Mouse (Mus musculus): ENCODE measurements around the gene Pkd1l2. TPM values are rescaled to one million over a fixed set of nuclear protein-coding genes. Genes with fewer than 3 reads are reported as not detected.

Pkd1l2 gene
- total RNA-seq, 2 experiments from 2014 or later, result 0.10 TPM; not detected in 1

- no peak overlapping the region for H3K27ac ChIP-seq
- no peak overlapping the region for H3K4me3 ChIP-seq
- no peak for DNase-seq (ENCODE audit: low spot score in 2 of 2)
- peak; percentile 35 for TF ChIP-seq CTCF (conservative IDR thresholded peaks at IDR 0.05)
Measured at GRCm38 (mm10) chr8:117049444-117049843, 32.8 kb downstream of the Pkd1l2 start.

DNA sequence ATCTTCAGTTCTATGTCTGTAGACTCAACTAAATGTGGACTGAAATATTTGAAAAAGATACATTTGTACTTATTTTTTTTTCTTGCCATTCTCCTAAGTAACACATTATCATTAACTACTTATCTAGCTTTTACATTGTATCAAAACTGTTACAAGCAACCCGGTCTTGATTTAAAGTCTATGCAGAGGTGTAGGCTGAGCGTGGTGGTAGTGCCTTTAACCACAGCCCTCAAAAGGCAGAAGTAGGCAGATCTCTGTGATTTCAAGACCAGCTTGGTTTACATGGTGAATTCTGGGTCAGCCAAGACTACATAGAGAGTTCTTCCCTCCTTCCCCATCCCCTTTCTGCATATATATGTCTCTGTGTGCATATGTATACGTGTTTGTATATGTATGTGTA is 38.7 kb downstream of the Pkd1l2 start:
- DNase-seq (ENCODE audit: low spot score in 2 of 2), result no peak
- no peak overlapping the region for H3K27ac ChIP-seq
- TF ChIP-seq CTCF (conservative IDR thresholded peaks at IDR 0.05), result no peak
- no peak overlapping the region for H3K4me3 ChIP-seq

- DNase-seq (ENCODE audit: low spot score in 2 of 2), result peak in 1 of 2 experiments; percentile 28
- no peak overlapping the region for H3K27ac ChIP-seq
- H3K4me3 ChIP-seq, result no peak overlapping the region
- no peak for TF ChIP-seq CTCF (conservative IDR thresholded peaks at IDR 0.05)
Measured at GRCm38 (mm10) chr8:117039843-117040242, 42.4 kb downstream of the Pkd1l2 start.

- no peak overlapping the region for H3K27ac ChIP-seq
- H3K4me3 ChIP-seq, result no peak overlapping the region
- no peak for DNase-seq (ENCODE audit: low spot score in 2 of 2)
- TF ChIP-seq CTCF (conservative IDR thresholded peaks at IDR 0.05), result no peak
Measured at GRCm38 (mm10) chr8:117037374-117037935, 44.8 kb downstream of the Pkd1l2 start.

- TF ChIP-seq CTCF (conservative IDR thresholded peaks at IDR 0.05), result no peak
- no peak for DNase-seq (ENCODE audit: low spot score in 2 of 2)
Measured at GRCm38 (mm10) chr8:117033393-117033792, 48.9 kb downstream of the Pkd1l2 start.

DNA sequence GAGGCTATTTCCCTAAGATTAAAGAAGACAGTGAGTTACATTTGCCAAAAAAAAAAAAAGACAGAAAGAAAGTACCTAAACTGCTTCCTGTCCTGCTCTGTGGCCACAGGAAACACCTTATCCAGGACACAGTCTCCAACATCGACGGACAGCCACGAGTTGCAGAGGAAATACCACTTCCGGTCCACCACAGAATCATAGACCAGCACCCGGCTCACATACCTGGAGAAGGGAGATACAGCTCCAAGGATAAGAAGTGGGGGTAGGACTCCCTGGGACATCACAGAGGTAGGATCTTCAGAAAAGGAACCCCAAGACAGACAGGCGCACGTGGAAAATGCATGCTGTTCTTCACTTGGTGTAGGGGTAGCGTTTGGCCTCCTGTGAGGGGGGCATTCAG is 49.6 kb downstream of the Pkd1l2 start:
- H3K4me3 ChIP-seq, result no peak overlapping the region
- no peak for DNase-seq (ENCODE audit: low spot score in 2 of 2)
- TF ChIP-seq CTCF (conservative IDR thresholded peaks at IDR 0.05), result no peak
- H3K27ac ChIP-seq, result no peak overlapping the region

More at GRCm38 (mm10) chr8:117033393-117033792, 48.9 kb downstream of the Pkd1l2 start:
- Histone ChIP-seq H3K4me3 (no peak overlapping the region), H3K27ac (no peak overlapping the region)

GRCm38 (mm10) chr8:117031476-117031875 is 50.8 kb downstream of the Pkd1l2 start:
- TF ChIP-seq CTCF (conservative IDR thresholded peaks at IDR 0.05), result no peak
- no peak overlapping the region for H3K27ac ChIP-seq
- H3K4me3 ChIP-seq, result no peak overlapping the region
- no peak for DNase-seq (ENCODE audit: low spot score in 2 of 2)

DNA sequence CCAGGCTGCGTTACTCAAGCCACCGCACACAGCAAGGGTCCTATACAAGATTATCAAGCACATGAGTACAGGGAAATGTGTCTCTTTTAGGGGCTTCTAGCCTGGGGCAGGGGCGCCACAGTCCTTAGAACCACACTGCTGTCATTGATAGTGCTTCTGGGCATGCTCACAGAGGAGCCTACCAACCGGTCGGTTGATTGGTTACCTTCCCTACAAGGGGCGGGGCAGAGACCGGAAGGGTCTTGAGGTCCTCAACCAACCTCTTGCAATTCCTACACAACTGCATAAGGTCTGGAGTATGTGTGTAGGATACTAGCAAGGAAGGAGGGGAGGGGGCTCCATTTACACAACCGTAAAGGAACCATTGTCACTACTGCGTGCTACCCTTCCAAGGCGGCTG is 53.6 kb downstream of the Pkd1l2 start:
- TF ChIP-seq CTCF (conservative IDR thresholded peaks at IDR 0.05), result no peak
- Histone ChIP-seq H3K4me3 (no peak overlapping the region), H3K27ac (no peak overlapping the region)
- DNase-seq (ENCODE audit: low spot score in 2 of 2), result no peak

GRCm38 (mm10) chr8:117027601-117028000 is 54.6 kb downstream of the Pkd1l2 start:
- DNase-seq (ENCODE audit: low spot score in 2 of 2), result no peak
- H3K4me3 ChIP-seq, result no peak overlapping the region
- TF ChIP-seq CTCF (conservative IDR thresholded peaks at IDR 0.05), result no peak
- H3K27ac ChIP-seq, result no peak overlapping the region

DNA sequence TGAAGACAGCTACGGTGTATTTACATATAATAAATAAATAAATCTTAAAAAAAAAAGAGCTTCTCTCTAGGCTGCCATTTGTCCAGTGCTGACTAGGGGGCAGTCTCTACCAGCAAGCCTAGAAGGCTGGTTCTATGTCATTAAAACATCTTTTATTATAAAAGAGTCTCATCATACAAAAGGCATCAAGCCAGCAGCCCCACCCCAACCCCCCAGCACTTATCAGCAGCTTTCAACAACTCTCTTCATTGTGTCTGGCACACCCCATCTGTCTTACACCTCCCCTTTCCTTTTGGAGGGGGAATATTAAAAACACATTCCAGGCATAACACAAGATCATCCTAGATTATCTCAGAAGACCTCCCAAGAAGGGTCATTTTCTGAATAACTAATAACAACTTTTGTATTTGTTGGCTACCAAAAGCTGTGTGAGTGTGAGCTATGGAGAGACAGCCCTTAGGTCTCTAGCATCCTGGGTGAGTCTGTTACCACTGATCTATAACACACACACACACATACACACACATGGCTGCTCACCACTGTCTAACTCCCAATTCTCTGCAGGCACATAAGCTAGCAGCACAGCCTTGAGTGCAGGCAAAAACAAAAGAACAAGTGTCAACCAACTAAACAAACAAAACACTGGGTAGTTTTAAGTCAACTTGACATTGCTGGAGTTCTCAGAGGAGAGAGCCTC is 59.8 kb downstream of the Pkd1l2 start:
- no peak overlapping the region for H3K4me3 ChIP-seq
- peak; percentile 66 for TF ChIP-seq CTCF (conservative IDR thresholded peaks at IDR 0.05)
- peak in 1 of 2 experiments; percentile 10 for DNase-seq (ENCODE audit: low spot score in 2 of 2)
- no peak overlapping the region for H3K27ac ChIP-seq

- no peak for TF ChIP-seq CTCF (conservative IDR thresholded peaks at IDR 0.05)
- peak; percentile 21 to 54 for DNase-seq (ENCODE audit: low spot score in 2 of 2)
- H3K4me3 ChIP-seq, result no peak overlapping the region
- H3K27ac ChIP-seq, result no peak overlapping the region
Measured at GRCm38 (mm10) chr8:117019323-117020275, 62.6 kb downstream of the Pkd1l2 start.

- H3K27ac ChIP-seq, result no peak overlapping the region
- DNase-seq (ENCODE audit: low spot score in 2 of 2), result no peak
- H3K4me3 ChIP-seq, result no peak overlapping the region
- no peak for TF ChIP-seq CTCF (conservative IDR thresholded peaks at IDR 0.05)
Measured at GRCm38 (mm10) chr8:117017896-117018295, 64.4 kb downstream of the Pkd1l2 start.

DNA sequence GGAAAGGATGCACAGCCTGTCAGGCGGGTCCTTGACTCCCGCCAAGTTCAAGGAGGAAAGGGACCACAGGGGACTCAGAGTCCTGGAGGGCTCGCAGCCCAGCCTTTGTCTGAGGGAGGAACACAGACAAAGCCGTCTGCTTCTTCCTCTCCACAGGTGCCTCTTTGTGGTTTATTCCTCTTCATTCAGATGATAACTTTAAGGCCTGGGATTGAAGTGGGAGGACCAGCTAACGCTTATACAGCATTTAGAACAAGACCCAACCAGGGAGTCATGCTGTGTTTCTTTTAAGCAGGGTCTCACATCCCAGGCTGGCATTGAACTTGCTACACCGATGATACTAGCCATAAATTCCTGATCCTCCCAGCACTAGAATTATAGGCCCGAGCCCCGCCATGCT is 65.2 kb downstream of the Pkd1l2 start:
- TF ChIP-seq CTCF (conservative IDR thresholded peaks at IDR 0.05), result no peak
- Histone ChIP-seq H3K27ac (no peak overlapping the region), H3K4me3 (no peak overlapping the region)
- no peak for DNase-seq (ENCODE audit: low spot score in 2 of 2)
